Mouse (Mus musculus) heart, postnatal 0 days (tissue): Measurements from ENCODE around the gene Cct3. TPM values are rescaled to one million over a fixed set of nuclear protein-coding genes. Genes with fewer than 3 reads are reported as not detected.
"Not testable (repeated sequence)": the region's sequence is repeated elsewhere in the genome, so short reads cannot be mapped to it uniquely, and the experiment has no call there.

Experiments used
- ATAC-seq: fragments of 200-750 bp; cut with Nextera tagmentation; 2 replicates; pipeline ENCODE4 v1.8.0; 2017; ENCODE audit warnings: low read depth, moderate number of reproducible peaks, moderate library complexity; ENCODE audit not compliant: insufficient read depth
- DNase-seq: peaks from one replicate; pipeline ENCODE4 v3.0.0-alpha.2; 2016; ENCODE audit warnings: low spot score
- H3K27ac ChIP-seq: fragments of 300-500 bp; sonication (generic); 2 replicates; pipeline ENCODE4 v1.5.1; 2014; ENCODE audit warnings: low read depth, mild to moderate bottlenecking
- H3K27me3 ChIP-seq: fragments of 300-500 bp; sonication (generic); 2 replicates; pipeline ENCODE4 v1.6.1; 2014; ENCODE audit warnings: low read length, mixed read lengths; ENCODE audit not compliant: control insufficient read depth, insufficient read depth
- H3K36me3 ChIP-seq: fragments of 300-500 bp; sonication (generic); replicated peaks from 2 replicates; pipeline ENCODE4 v1.6.1; 2014; ENCODE audit warnings: low read length, mixed read lengths; ENCODE audit not compliant: control insufficient read depth, insufficient read depth
- H3K4me1 ChIP-seq: fragments of 300-500 bp; sonication (generic); 2 replicates; pipeline ENCODE4 v1.6.1; 2014; ENCODE audit warnings: antibody characterized with exemption; ENCODE audit not compliant: control insufficient read depth, insufficient read depth
- H3K4me2 ChIP-seq: fragments of 300-500 bp; sonication (generic); 2 replicates; pipeline ENCODE4 v1.6.1; 2014; ENCODE audit warnings: low read depth, mild to moderate bottlenecking, low read length, moderate library complexity
- H3K4me3 ChIP-seq: fragments of 300-500 bp; sonication (generic); 2 replicates; pipeline ENCODE4 v1.5.1; 2014; ENCODE audit warnings: low read depth, low read length
- H3K9ac ChIP-seq: fragments of 300-500 bp; sonication (generic); replicated peaks from 2 replicates; pipeline ENCODE4 v1.6.1; 2014; ENCODE audit warnings: low read depth, low read length, mixed read lengths
- H3K9me3 ChIP-seq: fragments of 300-500 bp; sonication (generic); replicated peaks from 2 replicates; pipeline ENCODE4 v1.6.1; 2016; ENCODE audit warnings: low read length; ENCODE audit not compliant: control insufficient read depth
- CTCF ChIP-seq: IDR thresholded peaks from 2 replicates; pipeline ENCODE4 v1.5.1; 2016; ENCODE audit warnings: antibody characterized with exemption, control low read depth, low read depth
- EP300 ChIP-seq: IDR thresholded peaks from 2 replicates; pipeline ENCODE4 v1.6.1; 2016; ENCODE audit warnings: antibody characterized with exemption, low read depth
- WGBS: fragments of 180-500 bp; shearing (Covaris S2); extraction: QIAGEN DNeasy Blood & Tissue Kit; methylation state at CpG from one replicate; pipeline ENCODE4 v1.1.7; 2014; 5-methylcytosine and 5-hydroxymethylcytosine counted together
- polyA plus RNA-seq: library from polyadenylated mRNA; unstranded; fragments of >200 nt; fragmentation: Nextera tagmentation; extraction: Ambion mirVana; gene quantifications from 2 replicates; pipeline ENCODE4 v1.2.1, GENCODE M21; 2015
- total RNA-seq: library from RNA; depleted of rRNA; stranded (reverse); fragments of >200 nt; gene quantifications from 2 replicates; pipeline ENCODE4 v1.2.3, GENCODE M21; 2014; ENCODE audit warnings: low replicate concordance

Cct3 gene
- total and polyA plus RNA-seq, 2 experiments from 2014 or later, result 208 to 256 TPM

- ATAC-seq (no peak), DNase-seq (no peak)
- H3K4me1 ChIP-seq, result 0 out of 2 replicates have a peak, but pooled peaks cover 7% of the 10 kb centered on the region
- no peaks in the 10 kb centered on the region for H3K36me3 ChIP-seq
- H3K9ac ChIP-seq, result no peak overlapping the region
- no peak overlapping the region for H3K4me3 ChIP-seq
- 52% methylated on average over 6 of the region's 6 CpGs for WGBS
- no peaks in the 10 kb centered on the region for H3K9me3 ChIP-seq
- TF ChIP-seq CTCF (no peak), EP300 (no peak)
- H3K27me3 ChIP-seq, result peaks cover 44% of the 10 kb centered on the region
- H3K27ac ChIP-seq, result no peak overlapping the region
- no peak overlapping the region for H3K4me2 ChIP-seq
Measured at GRCm38 (mm10) chr3:88255950-88256349, 41.0 kb upstream of the Cct3 start.

GRCm38 (mm10) chr3:88256382-88256781, 40.5 kb upstream of the Cct3 start:
- Histone ChIP-seq H3K27me3 (peaks cover 44% of the 10 kb centered on the region), H3K27ac (no peak overlapping the region), H3K4me2 (no peak overlapping the region), H3K36me3 (no peaks in the 10 kb centered on the region), H3K4me3 (no peak overlapping the region), H3K9ac (no peak overlapping the region), H3K9me3 (no peaks in the 10 kb centered on the region), H3K4me1 (0 out of 2 replicates have a peak, but pooled peaks cover 7% of the 10 kb centered on the region)
- 55% methylated on average over 7 of the region's 7 CpGs for WGBS
- ATAC-seq, result no peak
- DNase-seq, result no peak
- no peak for TF ChIP-seq EP300

- Histone ChIP-seq H3K36me3 (no peaks in the 10 kb centered on the region), H3K9ac (no peak overlapping the region), H3K4me1 (no peaks in the 10 kb centered on the region), H3K4me2 (no peak overlapping the region), H3K27me3 (no peaks in the 10 kb centered on the region; the same call in none of the 2 replicates), H3K4me3 (no peak overlapping the region), H3K27ac (no peak overlapping the region), H3K9me3 (no peaks in the 10 kb centered on the region)
- ATAC-seq (no peak), DNase-seq (no peak)
- WGBS, result 72% methylated on average over 3 of the region's 3 CpGs
- TF ChIP-seq CTCF (no peak), EP300 (no peak)
Measured at GRCm38 (mm10) chr3:88262346-88262745, 34.6 kb upstream of the Cct3 start.

- ATAC-seq, H3K4me1 ChIP-seq, DNase-seq, H3K4me3 ChIP-seq, H3K27ac ChIP-seq, H3K9me3 ChIP-seq, H3K4me2 ChIP-seq, H3K27me3 ChIP-seq, H3K9ac ChIP-seq, H3K36me3 ChIP-seq: not testable (repeated sequence)
- 41% methylated on average over 6 of the region's 6 CpGs for WGBS
Measured at GRCm38 (mm10) chr3:88268014-88268413, 28.9 kb upstream of the Cct3 start.

- no peak overlapping the region for H3K4me2 ChIP-seq
- 75% methylated on average over 5 of the region's 5 CpGs for WGBS
- no peaks in the 10 kb centered on the region for H3K36me3 ChIP-seq
- TF ChIP-seq EP300 (no peak), CTCF (no peak)
- no peaks in the 10 kb centered on the region for H3K4me1 ChIP-seq
- H3K9ac ChIP-seq, result no peak overlapping the region
- H3K4me3 ChIP-seq, result no peak overlapping the region
- no peak for ATAC-seq
- DNase-seq, result no peak
- no peak overlapping the region for H3K27ac ChIP-seq
- H3K9me3 ChIP-seq, result no peaks in the 10 kb centered on the region
- H3K27me3 ChIP-seq, result no peaks in the 10 kb centered on the region
Measured at GRCm38 (mm10) chr3:88268991-88269390, 27.9 kb upstream of the Cct3 start.

GRCm38 (mm10) chr3:88271298-88271697, 25.6 kb upstream of the Cct3 start:
- H3K4me1 ChIP-seq, H3K9ac ChIP-seq, H3K9me3 ChIP-seq, DNase-seq, H3K36me3 ChIP-seq, H3K4me2 ChIP-seq, H3K4me3 ChIP-seq, H3K27ac ChIP-seq, H3K27me3 ChIP-seq, ATAC-seq: not testable (repeated sequence)
- WGBS, result 81% methylated on average over 2 of the region's 2 CpGs
